Mouse (Mus musculus): ENCODE data around the gene Phox2a.

GRCm38 (mm10) chr7:101832372-101832771, 14.3 kb downstream of the Phox2a start:
- no peak for TF ChIP-seq CTCF (IDR thresholded peaks at IDR 0.05; ENCODE audit: low read depth)
- TF ChIP-seq EP300 (IDR thresholded peaks at IDR 0.05; ENCODE audit: low read depth) = no peak
